Mouse (Mus musculus): ENCODE measurements around the gene Lpo.

Lpo gene

DNA sequence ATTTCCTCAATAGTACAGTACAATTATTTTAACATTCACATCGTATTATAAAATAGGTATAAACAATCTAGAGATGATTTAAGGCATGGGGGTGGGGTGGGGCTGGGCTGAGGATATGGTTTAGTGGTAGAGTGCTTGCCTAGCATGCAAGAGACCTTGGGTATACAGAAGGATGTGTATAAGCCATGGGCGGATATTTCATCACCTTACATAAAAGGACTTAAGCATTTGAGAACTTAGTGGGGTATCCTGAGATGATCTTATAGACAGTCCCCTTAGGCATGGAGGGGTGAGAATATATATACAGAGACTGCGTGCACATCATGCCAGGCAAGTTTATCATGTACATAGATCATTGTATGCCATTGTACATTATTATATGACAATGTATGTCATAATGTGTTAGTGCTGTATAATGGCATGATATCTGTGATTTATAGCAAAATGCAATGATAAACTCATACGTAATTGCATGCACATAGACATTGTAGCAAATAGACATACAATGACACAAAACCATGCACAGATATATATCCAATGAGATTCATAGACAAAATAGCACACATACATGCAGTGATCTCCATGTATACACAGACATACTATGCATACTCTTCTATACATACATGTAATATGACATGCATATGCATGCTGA lies 69.0 kb downstream of the Lpo start:
- DNase-seq (ENCODE audit: low read depth, low spot score): no peak

DNA sequence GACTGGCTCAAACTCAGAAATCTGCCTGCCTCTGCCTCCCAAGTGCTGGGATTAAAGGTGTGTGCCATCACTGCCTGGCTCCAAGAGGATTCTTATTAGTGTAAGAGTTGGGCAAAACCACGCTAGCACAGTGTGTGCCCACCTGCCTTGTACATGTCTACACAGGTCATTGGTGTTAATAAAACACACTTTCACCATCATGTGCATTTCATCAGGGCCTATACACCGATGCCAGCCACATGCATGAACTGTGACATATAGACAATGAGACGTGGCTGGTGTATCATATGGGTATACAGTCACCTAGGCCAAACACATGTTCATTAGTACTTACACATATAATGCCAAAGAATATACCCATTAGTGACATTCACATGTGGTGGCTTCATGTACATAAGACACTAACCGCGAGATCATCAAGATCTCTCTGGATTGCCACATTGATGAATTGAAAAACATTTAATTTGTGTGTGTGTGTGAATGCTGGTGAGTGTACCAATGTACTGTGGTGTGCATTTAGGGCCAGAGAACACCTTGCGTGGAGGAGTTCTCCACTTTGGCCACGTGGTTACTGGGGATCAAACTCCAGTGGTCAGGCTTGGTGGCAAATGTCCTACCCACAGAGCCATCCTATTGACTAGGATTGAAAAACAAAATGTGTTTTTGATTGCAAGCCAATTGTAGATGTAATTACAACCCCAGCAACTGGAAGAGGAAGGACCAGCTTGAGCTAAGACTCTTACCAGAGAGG lies 69.8 kb downstream of the Lpo start:
- DNase-seq (ENCODE audit: low read depth, low spot score): no peak

DNA sequence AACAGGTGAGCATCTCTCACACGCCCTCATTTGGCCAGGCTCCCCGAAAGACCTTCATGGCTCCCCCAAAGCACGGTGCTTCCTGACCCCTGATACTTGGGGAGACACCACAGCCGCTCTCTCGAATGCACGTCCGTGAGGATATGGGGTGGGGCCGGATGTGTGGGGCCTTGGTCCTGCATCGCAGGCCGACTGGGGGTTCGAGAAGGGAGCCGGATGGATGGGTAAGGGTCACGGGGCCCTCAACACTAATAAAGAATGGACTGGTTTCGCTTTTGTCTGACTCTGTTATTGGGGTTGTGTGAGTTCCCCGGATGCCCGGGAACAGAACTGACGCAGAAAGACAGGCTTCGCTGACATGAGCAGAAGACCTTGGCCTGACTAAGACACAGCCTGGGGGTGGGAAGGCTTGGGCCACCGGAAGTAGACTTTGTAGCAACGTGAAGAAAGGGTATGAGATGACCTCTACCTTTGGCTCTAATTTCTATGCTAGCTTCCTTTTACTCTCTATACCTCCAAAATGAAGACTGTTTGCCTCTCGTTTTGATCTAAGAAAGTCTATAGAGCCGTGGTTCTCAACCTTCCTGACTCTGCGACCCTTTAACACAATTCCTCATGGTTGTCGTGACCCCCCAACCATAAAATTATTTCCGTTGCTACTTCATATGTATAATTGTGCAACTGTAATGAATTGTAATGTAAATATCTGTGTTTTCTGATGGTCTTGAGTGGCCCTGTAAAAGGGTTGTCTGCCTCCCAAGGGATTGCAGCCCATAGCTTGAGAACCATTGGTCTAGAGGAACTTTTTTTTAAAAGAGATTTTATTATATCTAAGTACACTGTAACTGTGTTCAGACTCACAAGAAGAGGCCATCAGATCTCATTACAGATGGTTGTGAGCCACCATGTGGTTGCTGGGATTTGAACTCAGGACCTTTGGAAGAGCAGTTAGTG lies 70.8 kb downstream of the Lpo start:
- no peak for DNase-seq (ENCODE audit: low read depth, low spot score)

All from brain, embryonic 18.5 days (tissue).